Mouse (Mus musculus) midbrain, embryonic 16.5 days (tissue): ENCODE measurements around the gene Ssr4. TPM values are rescaled to one million over a fixed set of nuclear protein-coding genes. Genes with fewer than 3 reads are reported as not detected.

Experiments
- ATAC-seq: fragments of 200-750 bp; cut with Nextera tagmentation; 2 replicates; pipeline ENCODE4 v1.8.0; 2017; ENCODE audit warnings: moderate TSS enrichment
- H3K27ac ChIP-seq: fragments of 300-500 bp; sonication (generic); 2 replicates; pipeline ENCODE4 v1.5.1; 2014; ENCODE audit warnings: mild to moderate bottlenecking, low read length, mixed read lengths
- H3K27me3 ChIP-seq: fragments of 300-500 bp; sonication (generic); 2 replicates; pipeline ENCODE4 v1.6.1; 2014; ENCODE audit warnings: low read depth, low read length, mixed read lengths; ENCODE audit not compliant: control insufficient read depth, insufficient read depth
- H3K36me3 ChIP-seq: fragments of 300-500 bp; sonication (generic); 2 replicates; pipeline ENCODE4 v1.6.1; 2014; ENCODE audit warnings: mild to moderate bottlenecking, low read length, moderate library complexity, mixed read lengths; ENCODE audit not compliant: control insufficient read depth, insufficient read depth
- H3K4me1 ChIP-seq: fragments of 300-500 bp; sonication (generic); 2 replicates; pipeline ENCODE4 v1.6.1; 2014; ENCODE audit warnings: mild to moderate bottlenecking, low read length, mixed read lengths; ENCODE audit not compliant: control insufficient read depth, insufficient read depth
- H3K4me2 ChIP-seq: fragments of 300-500 bp; sonication (generic); 2 replicates; pipeline ENCODE4 v1.6.1; 2014; ENCODE audit warnings: mild to moderate bottlenecking, low read length, mixed read lengths
- H3K4me3 ChIP-seq: fragments of 300-500 bp; sonication (generic); 2 replicates; pipeline ENCODE4 v1.5.1; 2014; ENCODE audit warnings: low read depth, mild to moderate bottlenecking, low read length, moderate library complexity, mixed read lengths
- H3K9ac ChIP-seq: fragments of 300-500 bp; sonication (generic); 2 replicates; pipeline ENCODE4 v1.6.1; 2014; ENCODE audit warnings: low read depth, low read length, mixed read lengths
- H3K9me3 ChIP-seq: fragments of 300-500 bp; sonication (generic); replicated peaks from 2 replicates; pipeline ENCODE4 v1.6.1; 2014; ENCODE audit warnings: mild to moderate bottlenecking, low read length, mixed read lengths; ENCODE audit not compliant: control insufficient read depth, poor library complexity, severe bottlenecking
- WGBS: fragments of 180-500 bp; shearing (Covaris S2); extraction: QIAGEN DNeasy Blood & Tissue Kit; methylation state at CpG from one replicate; pipeline ENCODE4 v1.1.7; 2014; 5-methylcytosine and 5-hydroxymethylcytosine counted together
- polyA plus RNA-seq: library from polyadenylated mRNA; unstranded; fragments of >200 nt; fragmentation: Nextera tagmentation; extraction: Ambion mirVana; gene quantifications from 2 replicates; pipeline ENCODE4 v1.2.1, GENCODE M21; 2015

Gene Ssr4
- polyA plus RNA-seq, 1 experiment from 2014 or later, result 131 TPM

DNA sequence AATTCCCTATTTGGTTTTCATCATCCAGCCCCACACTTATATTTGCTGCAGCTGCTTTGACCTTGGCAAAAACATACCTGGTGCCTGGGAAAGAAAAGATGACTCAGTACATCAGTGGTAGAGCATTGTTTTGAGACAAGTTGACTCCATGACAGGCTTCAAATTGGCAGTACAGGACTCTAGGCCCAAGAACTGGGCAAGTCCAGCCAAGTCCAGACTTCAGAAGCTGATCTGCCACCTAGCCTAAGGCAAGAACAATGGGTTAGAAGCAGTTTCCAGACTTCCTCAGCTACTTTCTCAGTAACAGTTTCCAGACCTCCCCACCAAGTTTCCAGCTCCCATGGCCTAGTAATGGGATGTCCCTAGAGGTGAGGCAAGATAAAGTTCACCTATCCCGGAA, 48.9 kb downstream of the Ssr4 start:
- no peaks in the 10 kb centered on the region for H3K27me3 ChIP-seq
- ATAC-seq, result no peak
- no peaks in the 10 kb centered on the region for H3K36me3 ChIP-seq
- H3K4me3 ChIP-seq, result no peak overlapping the region
- H3K9ac ChIP-seq, result no peak overlapping the region
- 100% methylated on average over 1 of the region's 1 CpGs for WGBS
- no peaks in the 10 kb centered on the region for H3K9me3 ChIP-seq
- H3K4me2 ChIP-seq, result no peak overlapping the region
- H3K27ac ChIP-seq, result no peak overlapping the region
- H3K4me1 ChIP-seq, result no peaks in the 10 kb centered on the region

DNA sequence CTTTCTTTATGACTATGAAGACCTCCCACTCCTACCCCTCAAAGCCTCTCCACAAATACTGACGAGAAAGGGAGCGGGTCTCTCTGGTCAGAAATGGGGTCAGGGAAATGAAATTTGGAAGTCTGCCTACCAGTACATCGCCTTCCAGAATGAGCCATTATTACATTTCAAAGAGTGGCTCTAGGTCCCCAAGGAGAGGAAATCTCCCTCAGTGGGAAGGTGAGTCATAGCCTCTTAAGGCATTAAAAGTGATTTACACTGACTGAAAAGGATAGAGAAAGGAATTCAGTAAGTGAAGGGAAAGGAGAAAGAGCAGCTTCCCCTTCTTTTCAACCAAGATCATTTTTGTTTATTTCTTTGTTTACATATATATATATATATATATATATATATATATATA, 49.9 kb downstream of the Ssr4 start:
- no peak for ATAC-seq
- H3K27ac ChIP-seq, result no peak overlapping the region
- H3K9ac ChIP-seq, result no peak overlapping the region
- H3K9me3 ChIP-seq, result no peaks in the 10 kb centered on the region
- H3K4me2 ChIP-seq, result no peak overlapping the region
- no peaks in the 10 kb centered on the region for H3K27me3 ChIP-seq
- WGBS, result 88% methylated on average over 3 of the region's 3 CpGs
- no peaks in the 10 kb centered on the region for H3K36me3 ChIP-seq
- H3K4me3 ChIP-seq, result no peak overlapping the region
- H3K4me1 ChIP-seq, result no peaks in the 10 kb centered on the region

Other genes starting within 250 kb of the Ssr4 start
- gene Dusp9, start 147.6 kb upstream of the Ssr4 start, polyA plus RNA-seq, result 0.21 and 0.22 TPM in 2 replicates
- gene Pnck, start 126.9 kb upstream of the Ssr4 start, polyA plus RNA-seq, result 197 and 208 TPM in 2 replicates
- 6.6 and 7.3 TPM in 2 replicates for gene Slc6a8, start 113.9 kb upstream of the Ssr4 start, polyA plus RNA-seq
- 123 and 130 TPM in 2 replicates for gene Bcap31, start 70.9 kb upstream of the Ssr4 start, polyA plus RNA-seq
- gene Abcd1, start 70.4 kb upstream of the Ssr4 start, polyA plus RNA-seq, result 10.4 and 11.1 TPM in 2 replicates
- gene Plxnb3, start 29.9 kb upstream of the Ssr4 start, polyA plus RNA-seq, result 0.25 and 0.40 TPM in 2 replicates
- gene Srpk3, start 12.6 kb upstream of the Ssr4 start, polyA plus RNA-seq, result 2.0 and 2.4 TPM in 2 replicates
- gene Idh3g, start 131 bp upstream of the Ssr4 start, polyA plus RNA-seq, result 232 and 252 TPM in 2 replicates
- gene Pdzd4, start 37.9 kb downstream of the Ssr4 start, polyA plus RNA-seq, result 4.8 TPM in 2 replicates
- gene Avpr2, start 105.1 kb downstream of the Ssr4 start, polyA plus RNA-seq, result 0.09 and 0.34 TPM in 2 replicates
- gene L1cam, start 109.1 kb downstream of the Ssr4 start, polyA plus RNA-seq, result 122 and 134 TPM in 2 replicates
- 3.0 and 3.3 TPM in 2 replicates for gene Arhgap4, start 134.8 kb downstream of the Ssr4 start, polyA plus RNA-seq
- gene Naa10, start 134.9 kb downstream of the Ssr4 start, polyA plus RNA-seq, result 84.6 and 85.4 TPM in 2 replicates
- 8.9 and 9.1 TPM in 2 replicates for gene Renbp, start 143.8 kb downstream of the Ssr4 start, polyA plus RNA-seq
- gene Hcfc1, start 179.3 kb downstream of the Ssr4 start, polyA plus RNA-seq, result 39.1 and 51.4 TPM in 2 replicates
- gene Irak1, start 236.9 kb downstream of the Ssr4 start, polyA plus RNA-seq, result 38.8 and 39.3 TPM in 2 replicates